Mouse (Mus musculus): ENCODE measurements around the gene Dlx5. TPM values are rescaled to one million over a fixed set of nuclear protein-coding genes. Genes with fewer than 3 reads are reported as not detected.

Gene Dlx5
- total RNA-seq (2015) (not detected in 2 replicates), total RNA-seq (2017) (not detected in 2 replicates)

- no peak for ATAC-seq (ENCODE audit: poor library complexity, severe bottlenecking)
These were observed at the start of gene Dlx5 for GRCm38 (mm10) chr6:6881638-6882190. Gene Dlx5 (minus strand): TSS chr6:6882085.

DNA sequence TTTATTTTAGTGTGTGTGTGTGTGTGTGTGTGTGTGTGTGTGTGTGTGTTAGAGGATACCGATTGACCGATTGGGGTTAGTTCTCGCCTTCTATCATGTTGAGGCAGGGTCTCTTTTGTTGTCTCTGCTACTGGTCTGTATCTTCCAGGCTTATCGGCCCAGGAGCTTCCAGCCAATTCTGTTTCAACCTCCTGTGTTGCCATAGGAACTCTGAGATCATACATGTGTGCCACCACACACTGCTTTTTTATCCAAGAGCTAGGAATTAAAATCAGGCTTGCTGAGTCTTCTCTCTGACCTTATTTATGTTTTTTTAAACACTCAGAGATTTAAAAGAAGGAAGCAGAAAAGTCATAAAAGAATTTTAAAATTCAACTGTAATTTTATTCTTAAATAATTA, 49.6 kb upstream of the Dlx5 start:
- no peak for ATAC-seq (ENCODE audit: poor library complexity, severe bottlenecking)

GRCm38 (mm10) chr6:6930831-6931230, 48.9 kb upstream of the Dlx5 start:
- ATAC-seq (ENCODE audit: poor library complexity, severe bottlenecking): no peak

GRCm38 (mm10) chr6:6925264-6925663, 43.4 kb upstream of the Dlx5 start:
- no peak for ATAC-seq (ENCODE audit: poor library complexity, severe bottlenecking)

DNA sequence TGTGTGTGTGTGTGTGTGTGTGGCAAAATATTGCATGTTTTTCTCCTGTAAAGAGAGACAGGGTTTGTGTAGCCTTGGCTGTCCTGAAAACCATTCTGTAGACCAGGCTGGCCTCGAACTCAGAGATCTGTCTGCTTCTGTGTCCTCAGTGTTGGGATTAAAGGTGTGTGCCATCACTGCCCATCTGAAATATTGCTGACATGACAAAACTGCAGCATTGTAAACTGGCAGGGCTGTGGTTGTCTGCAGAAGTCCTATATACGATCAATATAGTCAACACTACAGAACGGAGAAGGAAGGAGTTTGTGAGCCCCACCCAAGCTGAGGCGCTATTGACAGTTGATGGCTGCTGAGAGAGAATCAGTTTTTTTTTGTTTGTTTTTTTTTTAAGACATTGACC, 35.4 kb upstream of the Dlx5 start:
- no peak for ATAC-seq (ENCODE audit: poor library complexity, severe bottlenecking)

GRCm38 (mm10) chr6:6915526-6915915, 33.6 kb upstream of the Dlx5 start:
- peak; percentile 35 for ATAC-seq (ENCODE audit: poor library complexity, severe bottlenecking)

- peak; percentile 30; the same call in 1 of the 2 replicates for ATAC-seq (ENCODE audit: poor library complexity, severe bottlenecking)
These were observed 33.1 kb upstream of the Dlx5 start for GRCm38 (mm10) chr6:6914849-6915525.

DNA sequence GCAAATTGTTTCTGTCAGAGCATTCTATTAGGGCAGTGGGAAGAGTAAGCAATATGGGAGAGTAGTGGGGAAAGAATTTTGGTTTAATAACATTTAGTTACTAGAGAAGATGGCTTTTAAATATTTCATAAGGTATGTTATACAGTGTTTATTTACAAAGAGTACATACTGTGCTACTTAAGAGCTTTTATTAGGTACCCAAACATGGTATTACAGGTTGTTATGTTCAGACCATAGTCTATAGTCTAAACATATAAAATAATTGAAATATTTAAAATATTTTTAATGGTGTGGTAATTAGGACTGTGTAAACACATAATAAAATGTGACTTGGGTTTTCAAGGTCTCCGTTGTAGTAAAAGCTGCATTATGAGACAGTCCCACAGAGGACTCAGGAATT, 32.4 kb upstream of the Dlx5 start:
- no peak for ATAC-seq (ENCODE audit: poor library complexity, severe bottlenecking)

- ATAC-seq (ENCODE audit: poor library complexity, severe bottlenecking): no peak
These were observed 27.7 kb upstream of the Dlx5 start for GRCm38 (mm10) chr6:6909586-6909985.

DNA sequence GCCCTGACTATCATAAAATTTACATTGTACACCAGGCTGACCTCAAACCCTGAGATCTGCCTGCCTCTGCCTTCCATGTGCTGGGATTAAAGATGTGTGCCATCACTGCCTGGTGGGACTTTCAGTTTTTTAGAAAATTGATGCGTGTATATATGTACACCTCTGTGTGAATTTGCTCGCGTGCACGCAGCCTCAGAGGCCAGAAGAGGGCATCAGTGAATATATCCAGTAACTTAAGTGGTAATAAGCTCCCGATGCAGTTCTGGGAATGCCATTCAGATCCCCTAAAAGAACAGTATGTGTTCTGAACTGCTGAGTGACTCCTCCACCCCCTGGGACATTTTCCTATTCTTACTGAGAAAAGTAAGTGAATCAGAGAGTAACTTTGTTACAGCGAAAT, 8.2 kb upstream of the Dlx5 start:
- ATAC-seq (ENCODE audit: poor library complexity, severe bottlenecking): no peak

GRCm38 (mm10) chr6:6886225-6886624, 4.3 kb upstream of the Dlx5 start:
- ATAC-seq (ENCODE audit: poor library complexity, severe bottlenecking): no peak

DNA sequence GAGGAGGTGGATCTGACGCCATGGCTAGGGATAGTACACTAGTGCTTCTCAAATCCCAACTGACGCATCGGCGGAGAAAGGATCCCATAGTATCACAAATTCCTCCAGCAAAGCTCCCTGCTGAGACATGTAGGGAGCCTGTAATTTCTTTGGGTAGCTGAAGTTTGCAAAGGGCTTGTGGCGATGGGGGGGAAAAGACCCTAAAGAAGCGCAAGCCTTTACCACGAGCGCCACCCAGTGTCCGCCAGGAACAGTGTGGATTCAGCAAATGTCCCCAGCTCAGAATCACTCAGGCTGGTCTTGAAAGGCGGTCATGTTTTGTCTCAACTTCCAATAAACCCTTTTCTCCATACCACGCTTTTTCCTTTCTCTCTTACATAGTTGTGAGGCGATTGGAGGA, 3.0 kb upstream of the Dlx5 start:
- no peak for ATAC-seq (ENCODE audit: poor library complexity, severe bottlenecking)

- ATAC-seq (ENCODE audit: poor library complexity, severe bottlenecking): no peak
These were observed 447 bp upstream of the Dlx5 start for GRCm38 (mm10) chr6:6882266-6882797.

DNA sequence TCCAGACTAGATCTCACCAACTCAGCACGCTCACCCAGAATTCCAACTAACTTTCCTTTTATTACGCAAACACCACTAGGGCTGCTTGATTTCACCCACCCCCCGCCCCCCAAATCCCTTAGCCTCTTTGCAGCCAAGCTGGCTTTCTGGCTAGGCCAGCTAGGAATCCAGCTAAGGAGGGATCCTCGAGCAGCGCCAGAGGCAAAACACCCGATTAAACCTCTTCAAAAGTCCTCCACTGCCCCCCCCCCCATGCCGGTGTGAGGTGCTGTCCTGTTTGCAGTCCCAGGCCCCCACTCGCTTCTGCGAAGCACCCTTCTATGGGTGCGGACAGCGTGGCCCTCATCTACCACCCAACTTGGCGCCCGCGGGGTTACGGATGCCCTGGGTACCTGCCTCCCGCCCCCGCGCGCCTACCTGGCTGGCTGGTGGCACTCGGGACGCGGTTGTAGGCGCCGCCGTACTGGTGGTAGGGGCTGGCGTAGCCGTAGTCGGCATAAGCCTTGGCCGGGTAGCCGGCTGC, 709 bp downstream of the Dlx5 start:
- ATAC-seq (ENCODE audit: poor library complexity, severe bottlenecking): no peak

DNA sequence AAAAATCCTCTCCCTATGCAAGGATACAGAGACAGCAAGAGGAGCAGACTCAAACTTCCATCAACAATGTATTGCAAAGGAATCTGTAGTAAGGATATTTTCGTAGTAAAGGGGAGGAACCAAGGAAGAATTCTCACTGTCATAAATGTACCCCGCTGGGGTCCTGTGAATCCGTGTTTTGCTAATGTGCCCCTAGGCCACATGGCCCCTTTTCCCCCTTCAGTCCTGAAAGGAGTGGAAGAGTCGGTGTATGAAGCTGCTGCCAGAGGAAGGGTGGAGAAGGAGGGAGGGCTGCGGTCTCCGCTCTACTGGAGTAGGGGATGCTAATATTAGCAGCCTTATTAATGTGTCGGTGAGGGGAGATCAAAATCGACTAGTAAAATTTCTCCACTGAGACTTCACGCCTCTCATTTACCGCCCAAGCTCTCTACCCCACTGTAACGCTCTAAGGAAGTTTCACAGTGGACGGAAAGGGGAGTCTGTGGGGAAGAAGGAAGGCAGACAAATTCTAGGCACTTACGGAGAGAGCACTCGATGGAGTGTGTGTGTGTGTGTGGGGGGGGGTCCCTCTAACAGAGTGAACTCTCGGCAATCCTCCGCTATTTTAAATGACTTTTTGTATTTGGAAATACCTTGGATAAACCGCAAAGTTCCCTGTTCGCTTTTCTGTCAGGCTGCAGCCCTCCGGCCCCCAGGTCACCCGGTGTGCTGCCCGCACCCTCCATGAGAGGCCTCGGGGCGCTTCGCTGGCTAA, 1.3 kb downstream of the Dlx5 start:
- ATAC-seq (ENCODE audit: poor library complexity, severe bottlenecking): no peak

GRCm38 (mm10) chr6:6879371-6880325, 2.2 kb downstream of the Dlx5 start:
- no peak for ATAC-seq (ENCODE audit: poor library complexity, severe bottlenecking)

DNA sequence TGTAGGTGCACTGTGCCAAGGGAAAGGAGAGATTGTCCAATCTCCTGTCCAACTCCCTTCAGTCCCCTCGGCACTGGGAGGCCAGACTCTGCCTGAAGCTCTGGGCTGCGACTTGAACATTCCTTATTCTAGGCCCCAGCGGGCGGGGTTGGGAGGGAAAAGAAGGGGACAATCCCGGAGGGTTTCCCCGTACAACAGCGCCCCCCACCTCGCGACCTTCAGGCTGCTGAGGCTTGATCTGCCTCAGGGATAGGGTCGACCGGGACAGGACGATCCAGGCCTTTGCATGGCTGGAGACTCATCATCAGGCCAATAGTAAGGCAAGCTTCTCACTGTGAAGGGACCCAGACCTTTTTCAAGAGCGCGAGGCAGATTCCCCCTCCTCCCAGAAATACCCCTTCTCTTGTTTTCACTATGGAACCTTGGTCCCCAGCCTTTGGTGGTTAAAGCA, 3.0 kb downstream of the Dlx5 start:
- no peak for ATAC-seq (ENCODE audit: poor library complexity, severe bottlenecking)

DNA sequence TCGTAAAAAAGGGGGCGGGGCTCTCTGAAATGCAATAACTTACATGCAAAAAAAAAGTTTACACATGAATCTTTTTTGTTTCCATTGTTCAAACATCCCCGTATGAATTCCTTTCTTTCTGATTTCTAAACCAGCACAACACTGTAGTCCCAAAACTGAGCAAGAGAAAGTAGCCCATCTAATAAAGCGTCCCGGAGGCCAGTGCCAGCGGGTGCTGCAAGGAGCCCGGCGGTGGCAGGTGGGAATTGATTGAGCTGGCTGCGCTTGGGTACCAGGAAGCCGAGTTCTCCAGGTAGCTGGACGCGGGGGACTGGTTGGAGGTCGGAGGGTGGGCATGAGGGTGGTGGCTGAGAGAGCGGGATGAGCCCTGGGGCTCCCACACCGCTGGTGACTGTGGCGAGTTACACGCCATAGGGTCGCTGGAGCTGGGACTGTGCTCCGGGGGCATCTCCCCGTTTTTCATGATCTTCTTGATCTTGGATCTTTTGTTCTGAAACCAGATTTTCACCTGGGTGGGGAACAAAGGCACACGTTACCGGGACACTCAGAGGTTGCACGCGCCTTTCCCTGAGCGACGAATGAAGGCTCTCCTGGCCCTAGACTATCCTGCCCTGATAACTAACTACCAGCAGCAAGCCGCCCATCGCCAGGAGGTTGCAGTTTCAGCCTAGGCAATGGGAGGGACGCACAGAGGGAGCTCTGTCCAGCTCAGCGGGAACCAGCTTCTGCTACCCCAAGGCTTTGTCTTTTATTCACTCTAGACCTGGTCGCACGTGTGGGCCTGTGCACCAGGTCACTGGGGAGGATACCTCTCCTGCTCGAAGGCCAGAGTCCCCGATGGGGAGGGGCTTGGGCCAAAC, 3.7 kb downstream of the Dlx5 start:
- no peak for ATAC-seq (ENCODE audit: poor library complexity, severe bottlenecking)

DNA sequence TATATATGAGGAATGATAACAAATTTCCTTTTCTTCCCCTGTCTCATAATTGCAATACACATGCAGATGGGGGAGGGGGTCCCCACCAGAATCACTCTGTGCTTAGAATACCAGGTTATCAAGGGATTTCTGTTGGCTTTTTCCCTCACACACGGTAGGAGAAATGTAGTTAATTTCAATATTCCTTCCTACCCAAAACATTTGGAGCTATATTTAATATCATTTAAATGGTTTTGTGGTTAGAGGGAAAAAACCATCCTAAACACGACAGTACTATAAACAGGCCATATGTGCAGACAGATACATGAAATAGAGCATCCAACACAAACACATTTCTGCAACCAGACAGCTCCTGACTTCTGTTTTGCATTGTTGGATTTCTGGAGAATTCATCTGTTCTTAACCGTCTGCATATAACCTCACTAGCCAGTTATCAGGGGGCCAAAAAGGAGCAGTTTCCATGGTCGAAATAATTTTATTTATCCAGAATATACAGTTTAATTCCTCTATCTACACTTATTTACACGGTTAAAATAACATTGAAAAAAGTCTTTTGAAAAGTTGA, 4.5 kb downstream of the Dlx5 start:
- ATAC-seq (ENCODE audit: poor library complexity, severe bottlenecking): no peak
